Mouse (Mus musculus) lung, embryonic 15.5 days (tissue): ENCODE measurements at regions not wholly inside any gene's neighbourhood (a gene's known extent, or its start where the extent isn't known, plus 50 kb on each side); places are given as distances from the start of the nearest gene placed in this dataset.

ENCODE experiments used
- ATAC-seq: fragments of 200-750 bp; cut with Nextera tagmentation; 2 replicates; pipeline ENCODE4 v1.8.0; 2017; ENCODE audit warnings: moderate number of reproducible peaks, borderline replicate concordance; ENCODE audit not compliant: low FRiP score, low TSS enrichment; ENCODE audit errors: extremely low read depth
- H3K27ac ChIP-seq: fragments of 300-500 bp; sonication (generic); 2 replicates; pipeline ENCODE4 v1.5.1; 2015; ENCODE audit warnings: moderate library complexity, mild to moderate bottlenecking, inconsistent platforms
- H3K27me3 ChIP-seq: fragments of 300-500 bp; sonication (generic); 2 replicates; pipeline ENCODE4 v1.6.1; 2015; ENCODE audit warnings: inconsistent platforms
- H3K36me3 ChIP-seq: fragments of 300-500 bp; sonication (generic); 2 replicates; pipeline ENCODE4 v1.6.1; 2015; ENCODE audit warnings: inconsistent platforms
- H3K4me1 ChIP-seq: fragments of 300-500 bp; sonication (generic); 2 replicates; pipeline ENCODE4 v1.6.1; 2015; ENCODE audit warnings: inconsistent platforms
- H3K4me2 ChIP-seq: fragments of 300-500 bp; sonication (generic); 2 replicates; pipeline ENCODE4 v1.6.1; 2015; ENCODE audit warnings: inconsistent platforms, mild to moderate bottlenecking, moderate library complexity
- H3K4me3 ChIP-seq: fragments of 300-500 bp; sonication (generic); 2 replicates; pipeline ENCODE4 v1.5.1; 2015; ENCODE audit warnings: mild to moderate bottlenecking, inconsistent platforms
- H3K9ac ChIP-seq: fragments of 300-500 bp; sonication (generic); 2 replicates; pipeline ENCODE4 v1.6.1; 2015; ENCODE audit warnings: inconsistent platforms
- H3K9me3 ChIP-seq: fragments of 300-500 bp; sonication (generic); 2 replicates; pipeline ENCODE4 v1.6.1; 2016; ENCODE audit warnings: inconsistent platforms
- WGBS: fragments of 180-500 bp; shearing (Covaris S2); methylation state at CpG from one replicate; pipeline ENCODE4 v1.1.7; 2015; 5-methylcytosine and 5-hydroxymethylcytosine counted together

GRCm38 (mm10) chr17:45834518-45835071, 101.0 kb upstream of the 1600014C23Rik start:
- Histone ChIP-seq H3K27me3 (no peaks in the 10 kb centered on the region; the same call in 1 of the 2 replicates), H3K9ac (no peak overlapping the region), H3K4me2 (no peak overlapping the region), H3K27ac (no peak overlapping the region), H3K4me3 (no peak overlapping the region), H3K4me1 (peaks cover 15% of the 10 kb centered on the region), H3K36me3 (no peaks in the 10 kb centered on the region), H3K9me3 (no peaks in the 10 kb centered on the region)
- ATAC-seq = no peak
- 65% methylated on average over 10 of the region's 10 CpGs for WGBS

GRCm38 (mm10) chr17:45830324-45830723, 96.7 kb upstream of the 1600014C23Rik start:
- 82% methylated on average over 5 of the region's 5 CpGs for WGBS
- no peaks in the 10 kb centered on the region for H3K36me3 ChIP-seq
- ATAC-seq = no peak

GRCm38 (mm10) chr17:45829571-45829970, 95.9 kb upstream of the 1600014C23Rik start:
- Histone ChIP-seq H3K27me3 (no peaks in the 10 kb centered on the region), H3K36me3 (no peaks in the 10 kb centered on the region), H3K9me3 (no peaks in the 10 kb centered on the region), H3K9ac (no peak overlapping the region), H3K27ac (no peak overlapping the region), H3K4me2 (no peak overlapping the region), H3K4me1 (peaks cover 18% of the 10 kb centered on the region), H3K4me3 (no peak overlapping the region)
- WGBS = 89% methylated on average over 9 of the region's 9 CpGs
- ATAC-seq = no peak

More at GRCm38 (mm10) chr17:45830324-45830723, 96.7 kb upstream of the 1600014C23Rik start:
- Histone ChIP-seq H3K27ac (no peak overlapping the region), H3K4me1 (peaks cover 12% of the 10 kb centered on the region), H3K4me2 (no peak overlapping the region), H3K9me3 (no peaks in the 10 kb centered on the region), H3K27me3 (no peaks in the 10 kb centered on the region), H3K4me3 (no peak overlapping the region), H3K9ac (no peak overlapping the region)

- ATAC-seq = no peak
- Histone ChIP-seq H3K27me3 (no peaks in the 10 kb centered on the region), H3K4me3 (no peak overlapping the region), H3K36me3 (no peaks in the 10 kb centered on the region), H3K4me1 (peaks cover 18% of the 10 kb centered on the region), H3K9me3 (no peaks in the 10 kb centered on the region), H3K4me2 (no peak overlapping the region), H3K9ac (no peak overlapping the region), H3K27ac (no peak overlapping the region)
- 66% methylated on average over 11 of the region's 11 CpGs for WGBS
Measured at GRCm38 (mm10) chr17:45828843-45829242, 95.2 kb upstream of the 1600014C23Rik start.

- no peaks in the 10 kb centered on the region for H3K27me3 ChIP-seq
- no peak for ATAC-seq
- H3K4me1 ChIP-seq = peaks cover 18% of the 10 kb centered on the region
- no peak overlapping the region for H3K9ac ChIP-seq
- no peaks in the 10 kb centered on the region for H3K36me3 ChIP-seq
- no peak overlapping the region for H3K4me2 ChIP-seq
- 72% methylated on average over 9 of the region's 9 CpGs for WGBS
- no peak overlapping the region for H3K27ac ChIP-seq
- H3K9me3 ChIP-seq = no peaks in the 10 kb centered on the region
- no peak overlapping the region for H3K4me3 ChIP-seq
Measured at GRCm38 (mm10) chr17:45828284-45828824, 94.7 kb upstream of the 1600014C23Rik start.

- Histone ChIP-seq H3K4me1 (peaks cover 18% of the 10 kb centered on the region), H3K9me3 (no peaks in the 10 kb centered on the region), H3K9ac (no peak overlapping the region), H3K36me3 (no peaks in the 10 kb centered on the region), H3K27ac (peak overlapping the region; percentile 85), H3K4me3 (no peak overlapping the region), H3K27me3 (no peaks in the 10 kb centered on the region), H3K4me2 (peak overlapping the region; percentile 21; the same call in 1 of the 2 replicates)
- 47% methylated on average over 8 of the region's 8 CpGs for WGBS
- peak; percentile 41 for ATAC-seq
Measured at GRCm38 (mm10) chr17:45824977-45825376, 91.3 kb upstream of the 1600014C23Rik start.

GRCm38 (mm10) chr17:45823501-45823900, 89.9 kb upstream of the 1600014C23Rik start:
- H3K4me2 ChIP-seq = no peak overlapping the region
- no peak overlapping the region for H3K9ac ChIP-seq
- WGBS = 70% methylated on average over 5 of the region's 5 CpGs
- H3K27ac ChIP-seq = no peak overlapping the region
- no peak for ATAC-seq
- no peaks in the 10 kb centered on the region for H3K9me3 ChIP-seq
- no peak overlapping the region for H3K4me3 ChIP-seq
- no peaks in the 10 kb centered on the region for H3K27me3 ChIP-seq
- no peaks in the 10 kb centered on the region for H3K36me3 ChIP-seq
- H3K4me1 ChIP-seq = peaks cover 17% of the 10 kb centered on the region

GRCm38 (mm10) chr17:45822427-45822826, 88.8 kb upstream of the 1600014C23Rik start:
- Histone ChIP-seq H3K27ac (no peak overlapping the region), H3K4me2 (no peak overlapping the region), H3K9ac (no peak overlapping the region), H3K4me1 (peaks cover 14% of the 10 kb centered on the region), H3K36me3 (no peaks in the 10 kb centered on the region), H3K27me3 (no peaks in the 10 kb centered on the region), H3K9me3 (no peaks in the 10 kb centered on the region), H3K4me3 (no peak overlapping the region)
- 80% methylated on average over 17 of the region's 17 CpGs for WGBS
- ATAC-seq = no peak

GRCm38 (mm10) chr17:45821356-45821755, 87.7 kb upstream of the 1600014C23Rik start:
- Histone ChIP-seq H3K27me3 (no peaks in the 10 kb centered on the region), H3K9me3 (no peaks in the 10 kb centered on the region), H3K36me3 (no peaks in the 10 kb centered on the region), H3K4me1 (peaks cover 14% of the 10 kb centered on the region), H3K4me2 (no peak overlapping the region), H3K4me3 (no peak overlapping the region), H3K27ac (no peak overlapping the region), H3K9ac (no peak overlapping the region)
- WGBS = 89% methylated on average over 7 of the region's 7 CpGs
- no peak for ATAC-seq

- H3K27me3 ChIP-seq = no peaks in the 10 kb centered on the region
- H3K36me3 ChIP-seq = no peaks in the 10 kb centered on the region
- H3K4me2 ChIP-seq = no peak overlapping the region
- peaks cover 15% of the 10 kb centered on the region; the same call in 1 of the 2 replicates for H3K4me1 ChIP-seq
- H3K9me3 ChIP-seq = no peaks in the 10 kb centered on the region
- no peak overlapping the region for H3K27ac ChIP-seq
- no peak overlapping the region for H3K4me3 ChIP-seq
- 78% methylated on average over 8 of the region's 8 CpGs for WGBS
- ATAC-seq = no peak
- H3K9ac ChIP-seq = no peak overlapping the region
Measured at GRCm38 (mm10) chr17:45819143-45819542, 85.5 kb upstream of the 1600014C23Rik start.

- Histone ChIP-seq H3K4me2 (no peak overlapping the region), H3K36me3 (no peaks in the 10 kb centered on the region), H3K4me1 (peaks cover 15% of the 10 kb centered on the region; the same call in 1 of the 2 replicates), H3K9me3 (no peaks in the 10 kb centered on the region), H3K9ac (no peak overlapping the region), H3K27ac (no peak overlapping the region), H3K27me3 (no peaks in the 10 kb centered on the region), H3K4me3 (no peak overlapping the region)
- 78% methylated on average over 3 of the region's 3 CpGs for WGBS
- ATAC-seq = no peak
Measured at GRCm38 (mm10) chr17:45816566-45816965, 82.9 kb upstream of the 1600014C23Rik start.

GRCm38 (mm10) chr17:45815833-45816232, 82.2 kb upstream of the 1600014C23Rik start:
- ATAC-seq = no peak
- H3K4me3 ChIP-seq = no peak overlapping the region
- no peak overlapping the region for H3K9ac ChIP-seq
- no peaks in the 10 kb centered on the region for H3K36me3 ChIP-seq
- H3K4me1 ChIP-seq = peaks cover 15% of the 10 kb centered on the region; the same call in 1 of the 2 replicates
- H3K9me3 ChIP-seq = no peaks in the 10 kb centered on the region
- WGBS = 22% methylated on average over 2 of the region's 2 CpGs
- no peaks in the 10 kb centered on the region for H3K27me3 ChIP-seq
- no peak overlapping the region for H3K4me2 ChIP-seq
- H3K27ac ChIP-seq = no peak overlapping the region
